ENCODE assay signal across 26 mouse cellular contexts in genomic region chr2:158413240-158413639, GRCm38 (mm10). TPM values are rescaled to one million over a fixed set of nuclear protein-coding genes. Genes with fewer than 3 reads are reported as not detected.
A peak's percentile ranks its signal among the peaks of the same experiment; 100 is the strongest.
DNase-seq lines count a peak whose midpoint lies in the region; ATAC-seq and TF ChIP-seq lines count a peak whose summit lies in the region.
"Had no signal": no experiment of that assay in that cellular context is flagged by ENCODE, and none has a peak within 500 bp of the region (broad histone marks: within the 10 kb centered on the region; RNA-seq: fewer than 3 reads in every experiment).

No protein-coding gene starts in this region.

- H3K9me3 ChIP-seq in liver, embryonic 11.5 days (ENCODE audit: control insufficient read depth, low read length): no peaks in the 10 kb centered on the region
- no peaks in the 10 kb centered on the region for H3K9me3 ChIP-seq in liver, postnatal 0 days (ENCODE audit: low read length)
- H3K9me3 ChIP-seq in liver, embryonic 15.5 days (replicated peaks): no peaks in the 10 kb centered on the region
- no peaks in the 10 kb centered on the region for H3K9me3 ChIP-seq in hindbrain, embryonic 11.5 days (ENCODE audit: control insufficient read depth, low read length)
- no peaks in the 10 kb centered on the region for H3K9me3 ChIP-seq in embryonic facial prominence, embryonic 10.5 days
- H3K9me3 ChIP-seq: embryonic facial prominence, embryonic 15.5 days; forebrain, embryonic 10.5 days; heart, embryonic 12.5 days; hindbrain, embryonic 12.5 days had no signal

- H3K27ac ChIP-seq in liver, embryonic 11.5 days (ENCODE audit: low read depth, low read length): no peak overlapping the region
- H3K27ac ChIP-seq in liver, postnatal 0 days (ENCODE audit: low read depth): no peak overlapping the region
- 0 out of 2 replicates have a peak overlapping the region, but pooled peaks have one; percentile 20 for H3K27ac ChIP-seq in liver, embryonic 15.5 days (replicated peaks)
- no peak overlapping the region for H3K27ac ChIP-seq in hindbrain, embryonic 11.5 days (ENCODE audit: low read depth, low read length)
- no peak overlapping the region for H3K27ac ChIP-seq in embryonic facial prominence, embryonic 10.5 days (replicated peaks)
- H3K27ac ChIP-seq: embryonic facial prominence, embryonic 15.5 days; forebrain, embryonic 10.5 days; heart, adult 2 months; hindbrain, embryonic 12.5 days had no signal

- peaks cover 31% of the 10 kb centered on the region for H3K4me1 ChIP-seq in liver, embryonic 11.5 days (replicated peaks; ENCODE audit: control insufficient read depth, insufficient read depth, low read length)
- peaks cover 27% of the 10 kb centered on the region for H3K4me1 ChIP-seq in liver, postnatal 0 days (ENCODE audit: insufficient read depth)
- H3K4me1 ChIP-seq in liver, embryonic 15.5 days (replicated peaks): peaks cover 50% of the 10 kb centered on the region
- no peaks in the 10 kb centered on the region for H3K4me1 ChIP-seq in hindbrain, embryonic 11.5 days (replicated peaks; ENCODE audit: control insufficient read depth, insufficient read depth, low read length)
- H3K4me1 ChIP-seq in embryonic facial prominence, embryonic 10.5 days: peaks cover 21% of the 10 kb centered on the region

- no peak for TF ChIP-seq EP300 in liver, postnatal 0 days (IDR thresholded peaks at IDR 0.05; ENCODE audit: low read depth)

- 0 out of 2 replicates have a peak overlapping the region, but pooled peaks have one; percentile 30 for H3K9ac ChIP-seq in liver, embryonic 11.5 days (ENCODE audit: low read depth, low read length)
- H3K9ac ChIP-seq in liver, postnatal 0 days (replicated peaks): no peak overlapping the region
- H3K9ac ChIP-seq in liver, embryonic 15.5 days: no peak overlapping the region
- H3K9ac ChIP-seq in hindbrain, embryonic 11.5 days (ENCODE audit: low read depth, low read length): no peak overlapping the region
- H3K9ac ChIP-seq: embryonic facial prominence, embryonic 15.5 days; heart, embryonic 12.5 days; hindbrain, embryonic 12.5 days had no signal

- 46% methylated on average over 2 of the region's 2 CpGs for WGBS in liver, embryonic 11.5 days
- WGBS in liver, postnatal 0 days (ENCODE audit: insufficient replicate concordance): 46% methylated on average over 2 of the region's 2 CpGs
- WGBS in liver, embryonic 15.5 days (ENCODE audit: insufficient replicate concordance): 34% methylated on average over 2 of the region's 2 CpGs
- WGBS in hindbrain, embryonic 11.5 days: 92% methylated on average over 2 of the region's 2 CpGs
- WGBS in embryonic facial prominence, embryonic 10.5 days: 90% methylated on average over 2 of the region's 2 CpGs

- peak overlapping the region; percentile 24 for H3K4me2 ChIP-seq in liver, embryonic 11.5 days
- H3K4me2 ChIP-seq in liver, postnatal 0 days (ENCODE audit: low read depth, low read length): no peak overlapping the region
- H3K4me2 ChIP-seq in liver, embryonic 15.5 days: 0 out of 2 replicates have a peak overlapping the region, but pooled peaks have one; percentile 1
- H3K4me2 ChIP-seq in hindbrain, embryonic 11.5 days (replicated peaks; ENCODE audit: low read depth, low read length): no peak overlapping the region
- H3K4me2 ChIP-seq: embryonic facial prominence, embryonic 15.5 days; heart, embryonic 12.5 days; hindbrain, embryonic 12.5 days had no signal

- DNase-seq in liver, embryonic 11.5 days (ENCODE audit: low spot score): no peak
- DNase-seq in liver, postnatal 0 days: no peak
- DNase-seq in adipocyte (ENCODE audit: low spot score): peak; percentile 39
- no peak for DNase-seq in hindbrain, embryonic 11.5 days (ENCODE audit: low spot score)
- DNase-seq in embryonic facial prominence, embryonic 10.5 days (ENCODE audit: low spot score): no peak
- DNase-seq: adrenal gland, adult 2 months; adrenal gland, postnatal 25 days; B cell, adult 2 months; cerebellum, adult 18-20 months; cerebellum, adult 9-11 months; cerebellum, postnatal 36 days; gastrocnemius, postnatal 14 days; heart, adult 2 months; heart, postnatal 36 days had no signal

- H3K36me3 ChIP-seq in liver, embryonic 11.5 days (ENCODE audit: control insufficient read depth, insufficient read depth, low read length): no peaks in the 10 kb centered on the region
- H3K36me3 ChIP-seq in liver, postnatal 0 days (replicated peaks; ENCODE audit: insufficient read depth, low read length): no peaks in the 10 kb centered on the region
- H3K36me3 ChIP-seq in liver, embryonic 15.5 days (replicated peaks): no peaks in the 10 kb centered on the region
- H3K36me3 ChIP-seq in hindbrain, embryonic 11.5 days (ENCODE audit: control insufficient read depth, insufficient read depth, low read length): no peaks in the 10 kb centered on the region
- H3K36me3 ChIP-seq in embryonic facial prominence, embryonic 10.5 days (replicated peaks): no peaks in the 10 kb centered on the region
- H3K36me3 ChIP-seq: embryonic facial prominence, embryonic 15.5 days; forebrain, embryonic 10.5 days; heart, embryonic 12.5 days; hindbrain, embryonic 12.5 days had no signal

- no peak for ATAC-seq in liver, embryonic 11.5 days (replicated peaks; ENCODE audit: low FRiP score)
- ATAC-seq in liver, postnatal 0 days: no peak
- no peak for ATAC-seq in liver, embryonic 15.5 days (ENCODE audit: insufficient read depth)
- ATAC-seq in hindbrain, embryonic 11.5 days (ENCODE audit: low FRiP score): no peak
- ATAC-seq in inflammation-experienced regulatory T-cells, adult 6 months: no peak
- ATAC-seq: activated CD4-positive, CD25-positive, alpha-beta regulatory T cell, adult 4 months; CD4-positive, CD25-positive, alpha-beta regulatory T cell, adult 4 months; forebrain, embryonic 14.5 days; hindbrain, embryonic 16.5 days; Patski had no signal

- no peaks in the 10 kb centered on the region for H3K27me3 ChIP-seq in liver, embryonic 11.5 days (replicated peaks; ENCODE audit: control insufficient read depth, insufficient read depth, low read length)
- no peaks in the 10 kb centered on the region for H3K27me3 ChIP-seq in liver, postnatal 0 days (ENCODE audit: insufficient read depth, low read length)
- no peaks in the 10 kb centered on the region for H3K27me3 ChIP-seq in liver, embryonic 15.5 days
- no peaks in the 10 kb centered on the region for H3K27me3 ChIP-seq in hindbrain, embryonic 11.5 days (ENCODE audit: control insufficient read depth, insufficient read depth, low read length)
- H3K27me3 ChIP-seq in embryonic facial prominence, embryonic 10.5 days (replicated peaks; ENCODE audit: low read depth, poor library complexity, severe bottlenecking): no peaks in the 10 kb centered on the region
- H3K27me3 ChIP-seq: embryonic facial prominence, embryonic 15.5 days; heart, embryonic 12.5 days; hindbrain, embryonic 12.5 days; Patski had no signal

- no peak overlapping the region for H3K4me3 ChIP-seq in liver, embryonic 11.5 days (ENCODE audit: low read depth, low read length)
- no peak overlapping the region for H3K4me3 ChIP-seq in liver, postnatal 0 days (ENCODE audit: low read depth, low read length)
- H3K4me3 ChIP-seq in liver, embryonic 15.5 days (replicated peaks): no peak overlapping the region
- H3K4me3 ChIP-seq in hindbrain, embryonic 11.5 days (ENCODE audit: low read depth, low read length): no peak overlapping the region
- H3K4me3 ChIP-seq in embryonic facial prominence, embryonic 10.5 days: no peak overlapping the region
- H3K4me3 ChIP-seq: embryonic facial prominence, embryonic 15.5 days; erythroblast, embryonic 14.5 days; forebrain, embryonic 10.5 days; heart, adult 2 months; heart, embryonic 12.5 days; hindbrain, embryonic 12.5 days had no signal

- TF ChIP-seq CTCF in liver, postnatal 0 days (IDR thresholded peaks at IDR 0.05; ENCODE audit: low read depth): no peak

RNA-seq across cellular contexts. Expression of gene Ralgapb, which starts 3.6 kb away (rescaled TPM):
- polyA plus RNA-seq in liver, embryonic 11.5 days (2014; fragmentation: Nextera tagmentation; extraction: Ambion mirVana): 11.6 and 14.3 TPM in 2 replicates
- polyA plus RNA-seq in liver, postnatal 0 days (2015; fragmentation: Nextera tagmentation; extraction: Ambion mirVana): 4.3 and 5.1 TPM in 2 replicates
- 5.0 and 5.2 TPM in 2 replicates for polyA plus RNA-seq in liver, embryonic 15.5 days (2015; fragmentation: Nextera tagmentation; extraction: Ambion mirVana)
- 25.6 and 32.4 TPM in 2 replicates for polyA plus RNA-seq in hindbrain, embryonic 11.5 days (2014; fragmentation: Nextera tagmentation; extraction: Ambion mirVana)
- polyA plus RNA-seq in embryonic facial prominence, embryonic 10.5 days (2016; fragmentation: Nextera tagmentation; extraction: Ambion mirVana): 11.9 and 12.7 TPM in 2 replicates
- polyA plus RNA-seq in inflammation-experienced regulatory T-cells, adult 6 months (2017; shearing (Covaris generic)): 10 to 100 TPM; 13.3 to 18.2 (median 13.8) TPM

RNA-seq across cellular contexts. Expression of gene Snhg11, which starts 37.8 kb away (rescaled TPM):
- 2.4 and 3.9 TPM in 2 replicates for polyA plus RNA-seq in liver, embryonic 11.5 days (2014; fragmentation: Nextera tagmentation; extraction: Ambion mirVana)
- polyA plus RNA-seq in liver, postnatal 0 days (2015; fragmentation: Nextera tagmentation; extraction: Ambion mirVana): 0.28 and 0.57 TPM in 2 replicates
- polyA plus RNA-seq in liver, embryonic 15.5 days (2015; fragmentation: Nextera tagmentation; extraction: Ambion mirVana): 1.5 and 2.3 TPM in 2 replicates
- 42.3 and 79.1 TPM in 2 replicates for polyA plus RNA-seq in hindbrain, embryonic 11.5 days (2014; fragmentation: Nextera tagmentation; extraction: Ambion mirVana)
- polyA plus RNA-seq in embryonic facial prominence, embryonic 10.5 days (2016; fragmentation: Nextera tagmentation; extraction: Ambion mirVana): 22.1 and 25.2 TPM in 2 replicates
- polyA plus RNA-seq in inflammation-experienced regulatory T-cells, adult 6 months (2017; shearing (Covaris generic)): under 1 TPM in 2 of 3 experiments, not detected in 1; 0.10 to 0.11 TPM
- polyA plus RNA-seq: erythroblast, embryonic 14.5 days; Patski had no signal

Comparison
In these comparisons a context has a peak if more than half of its experiments do, and no peak if none do; other contexts are left out.
1. H3K4me2 ChIP-seq: peak in liver, embryonic 11.5 days (single experiment) and liver, embryonic 15.5 days (single experiment); none in liver, postnatal 0 days (single experiment) and hindbrain, embryonic 11.5 days (single experiment).